ENCODE assay signal across 17 mouse cellular contexts in the genomic region with DNA sequence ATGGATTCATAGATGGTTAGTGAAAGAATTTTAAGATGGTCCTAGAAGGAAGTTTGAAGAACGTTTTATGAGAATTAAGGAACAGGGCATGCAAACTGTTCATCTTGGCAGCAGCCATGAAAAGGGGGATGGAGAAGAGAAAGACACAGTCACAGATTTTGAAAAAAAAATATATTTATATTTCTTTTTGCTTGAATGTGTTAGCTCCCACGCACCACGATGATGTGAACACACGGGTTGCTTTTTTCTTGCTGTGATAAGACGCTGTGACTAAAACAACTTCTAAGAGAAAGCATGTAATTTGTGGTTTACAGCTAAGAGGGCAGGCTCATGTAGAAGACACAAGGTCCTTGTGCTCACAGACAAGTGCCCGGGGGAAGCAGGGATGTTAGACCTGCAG.
"Had no signal": no experiment of that assay in that cellular context is flagged by ENCODE, and none has a peak within 500 bp of the region (broad histone marks: within the 10 kb centered on the region; RNA-seq: fewer than 3 reads in every experiment).

No protein-coding gene starts in this region.

- DNase-seq: kidney, adult 2 months; kidney, postnatal 25 days; layer of hippocampus, adult 9-11 months; layer of hippocampus, postnatal 36 days; liver, embryonic 13.5 days; lung, adult 2 months; lung, postnatal 14 days; thymus, adult 2 months; thymus, postnatal 14 days; thymus, postnatal 4 days had no signal

- H3K27me3 ChIP-seq: liver, embryonic 13.5 days had no signal

- H3K9ac ChIP-seq: liver, embryonic 13.5 days; midbrain, embryonic 12.5 days; midbrain, embryonic 15.5 days had no signal

- H3K9me3 ChIP-seq: liver, embryonic 13.5 days; midbrain, embryonic 15.5 days had no signal

- H3K4me3 ChIP-seq: layer of hippocampus, adult 2 months; left cerebral cortex, adult 2 months; liver, embryonic 13.5 days; midbrain, embryonic 12.5 days; midbrain, embryonic 15.5 days had no signal

- H3K4me1 ChIP-seq: midbrain, embryonic 12.5 days; midbrain, embryonic 15.5 days had no signal

- H3K36me3 ChIP-seq: liver, embryonic 13.5 days; midbrain, embryonic 12.5 days; midbrain, embryonic 15.5 days had no signal

- H3K27ac ChIP-seq: kidney, postnatal 0 days; layer of hippocampus, adult 2 months; left cerebral cortex, adult 2 months; liver, embryonic 13.5 days; macrophage; midbrain, embryonic 12.5 days; midbrain, embryonic 15.5 days; stomach, postnatal 0 days had no signal
